Mouse (Mus musculus): ENCODE results near the gene Aco1.

GRCm38 (mm10) chr4:40113173-40113572, 29.7 kb upstream of the Aco1 start:
- TF ChIP-seq POLR2A (IDR thresholded peaks at IDR 0.05; ENCODE audit: extremely low read depth, insufficient read depth, low read length), result no peak
- TF ChIP-seq CTCF (IDR thresholded peaks at IDR 0.05; ENCODE audit: low read depth, low read length), result no peak

All from liver, adult 2 months (tissue).